Mouse (Mus musculus): ENCODE results near the gene Atg4c.

Gene Atg4c

GRCm38 (mm10) chr4:99252957-99253356, 59.2 kb downstream of the Atg4c start:
- DNase-seq (ENCODE audit: extremely low spot score, low read depth, low spot score) = no peak

DNA sequence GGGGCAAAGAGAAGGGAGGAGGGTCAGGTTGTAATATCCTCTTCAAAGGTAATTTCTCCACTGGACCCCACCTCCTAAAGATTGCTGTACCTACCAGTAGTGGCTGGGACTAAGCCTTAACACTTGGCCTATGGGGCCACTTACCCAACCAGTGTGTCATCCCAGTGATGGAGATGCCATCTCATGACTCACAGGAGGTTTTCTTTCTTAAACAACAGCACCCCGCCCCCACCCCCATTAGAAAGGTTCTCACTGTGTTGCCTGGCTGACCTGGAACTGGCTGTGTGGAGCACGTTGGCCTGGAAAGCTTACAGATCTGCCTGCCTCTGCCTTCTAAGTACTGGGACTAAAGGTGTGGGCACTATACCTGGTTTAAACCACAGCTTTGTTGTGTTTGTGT, 69.5 kb downstream of the Atg4c start:
- no peak for DNase-seq (ENCODE audit: extremely low spot score, low read depth, low spot score)

GRCm38 (mm10) chr4:99263663-99264062, 69.9 kb downstream of the Atg4c start:
- no peak for DNase-seq (ENCODE audit: extremely low spot score, low read depth, low spot score)

- no peak for DNase-seq (ENCODE audit: extremely low spot score, low read depth, low spot score)
Observed at GRCm38 (mm10) chr4:99266843-99267445, 73.2 kb downstream of the Atg4c start.

DNA sequence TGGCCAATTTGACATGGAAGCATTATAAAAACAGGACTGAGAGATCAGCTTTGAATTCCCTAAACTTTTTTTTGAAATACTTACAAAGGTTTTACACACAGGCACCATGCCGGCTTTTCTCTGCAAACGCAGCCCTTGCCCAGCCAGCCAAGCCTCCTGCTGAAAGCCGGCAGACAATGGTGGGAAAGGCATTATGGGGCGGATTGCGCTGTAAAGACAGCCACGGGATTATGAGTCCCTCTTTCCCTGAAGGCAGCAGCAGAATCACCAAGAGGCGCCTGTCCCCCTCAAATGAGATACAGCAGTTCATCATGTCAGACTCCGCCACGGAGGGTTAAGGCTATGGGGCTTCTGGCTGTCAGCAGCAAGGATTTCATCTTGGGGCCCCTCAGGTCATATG, 79.1 kb downstream of the Atg4c start:
- DNase-seq (ENCODE audit: extremely low spot score, low read depth, low spot score) = no peak

DNA sequence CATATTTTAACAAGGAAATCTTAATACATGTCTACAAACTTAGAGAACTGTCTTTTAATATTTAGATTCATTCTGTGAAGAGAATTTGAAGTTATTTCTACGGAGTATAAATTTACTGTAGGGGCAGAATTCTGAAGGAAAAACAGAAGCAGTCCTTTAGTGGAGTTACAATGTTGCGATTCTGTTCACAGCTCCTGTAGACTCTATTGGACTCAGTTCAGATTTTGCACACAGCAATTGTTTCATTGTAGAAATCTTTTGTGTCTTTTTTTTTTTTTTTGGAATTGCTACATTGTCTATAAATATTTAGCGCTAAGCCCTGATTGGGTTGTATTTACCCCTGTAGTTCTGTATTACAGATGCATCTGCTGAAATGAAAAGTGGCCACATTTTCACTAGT, 79.7 kb downstream of the Atg4c start:
- DNase-seq (ENCODE audit: extremely low spot score, low read depth, low spot score) = no peak

- no peak for DNase-seq (ENCODE audit: extremely low spot score, low read depth, low spot score)
Observed at GRCm38 (mm10) chr4:99273979-99274378, 80.2 kb downstream of the Atg4c start.

- no peak for DNase-seq (ENCODE audit: extremely low spot score, low read depth, low spot score)
Observed at GRCm38 (mm10) chr4:99278876-99279275, 85.1 kb downstream of the Atg4c start.

DNA sequence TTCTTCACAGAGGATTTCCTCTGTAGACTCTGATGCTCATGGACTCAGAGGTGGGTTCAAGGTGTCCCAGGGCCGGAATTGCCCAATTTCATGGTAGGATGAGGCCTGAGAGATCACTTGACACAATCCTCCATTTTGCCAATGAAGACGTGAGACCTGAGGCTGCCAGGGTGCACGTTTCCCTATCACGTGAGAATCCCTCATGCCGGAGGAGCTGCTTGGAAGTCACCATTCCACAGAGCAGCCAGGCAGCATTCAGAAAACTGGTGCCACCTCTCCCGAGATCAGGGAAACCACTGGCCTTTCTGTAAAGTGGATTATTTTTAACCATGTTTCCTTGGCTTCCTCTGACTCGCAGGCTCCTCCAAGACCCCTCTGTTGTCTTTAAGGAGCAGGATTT, 88.0 kb downstream of the Atg4c start:
- no peak for DNase-seq (ENCODE audit: extremely low spot score, low read depth, low spot score)

DNA sequence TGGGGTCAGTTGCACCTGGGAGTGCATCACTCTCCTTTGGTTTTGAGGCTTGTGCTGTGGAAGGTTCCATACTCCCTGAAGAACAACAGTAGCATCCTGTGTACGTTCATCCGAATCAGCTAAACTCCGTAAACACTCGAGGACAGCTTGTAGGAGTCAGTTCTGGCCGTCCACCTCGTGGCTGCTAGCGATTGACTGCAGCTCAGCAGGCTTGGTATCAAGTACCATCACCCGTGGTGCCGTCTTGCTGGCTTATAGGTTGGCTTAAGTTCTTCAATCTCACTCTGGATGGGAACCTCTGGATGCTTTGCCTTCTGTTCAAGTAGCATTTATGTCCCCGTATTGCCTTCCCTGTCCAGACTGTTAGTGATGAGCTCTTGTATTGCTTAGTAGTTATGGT, 95.6 kb downstream of the Atg4c start:
- no peak for DNase-seq (ENCODE audit: extremely low spot score, low read depth, low spot score)

DNA sequence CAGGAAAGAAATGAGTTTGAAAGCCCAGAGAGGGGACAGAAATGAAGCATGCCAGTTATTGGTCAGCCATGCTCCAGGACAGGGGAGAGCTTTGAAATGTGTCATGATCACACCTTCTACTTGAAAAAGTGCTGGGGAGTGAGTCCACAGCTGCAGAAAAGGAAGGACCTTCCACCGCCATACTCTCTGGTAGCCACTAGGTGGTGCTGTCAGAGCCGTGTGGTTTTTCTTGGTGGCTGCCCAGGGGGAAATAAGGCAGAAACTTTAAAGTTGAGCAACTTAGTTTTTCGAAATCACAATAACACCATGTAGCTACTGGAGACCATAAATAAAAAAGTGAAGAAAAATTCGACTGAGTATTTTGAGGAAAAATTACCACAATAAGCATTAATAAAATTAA, 104.9 kb downstream of the Atg4c start:
- DNase-seq (ENCODE audit: extremely low spot score, low read depth, low spot score) = no peak

GRCm38 (mm10) chr4:99304793-99305192, 111.1 kb downstream of the Atg4c start:
- no peak for DNase-seq (ENCODE audit: extremely low spot score, low read depth, low spot score)
